Mouse (Mus musculus) G1E-ER4 (cell line): ENCODE results near the gene Itgam. TPM values are rescaled to one million over a fixed set of nuclear protein-coding genes. Genes with fewer than 3 reads are reported as not detected.

Experiments used
- GATA1 ChIP-seq: IDR thresholded peaks from one replicate; pipeline ENCODE4 v1.8.0; 2012; ENCODE audit warnings: low read length, inconsistent platforms
- polyA plus RNA-seq: library from polyadenylated mRNA; stranded (reverse); fragments of >175 nt; gene quantifications from 2 replicates; pipeline ENCODE4 v1.2.3, GENCODE M21; 2012

Gene Itgam
- polyA plus RNA-seq, 1 experiment: not detected

DNA sequence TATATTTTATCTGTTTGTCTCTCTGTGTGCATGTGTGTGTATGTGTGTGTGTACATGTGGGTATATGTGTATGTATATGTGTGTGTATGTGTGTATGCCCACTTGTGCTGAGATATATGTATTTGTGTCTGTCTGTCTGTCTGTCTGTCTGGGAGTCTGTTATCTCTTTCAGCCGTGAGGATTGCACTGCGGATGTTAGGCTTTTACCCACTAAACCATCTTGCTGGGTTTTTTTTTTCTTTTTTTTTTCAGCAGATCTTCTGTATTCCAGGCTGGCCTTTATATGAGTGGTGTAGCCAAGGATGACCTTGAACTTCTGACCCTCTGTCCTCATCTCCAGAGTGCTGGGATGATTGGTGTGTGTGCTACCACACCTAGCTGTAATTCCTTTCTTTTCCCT, 13.2 kb upstream of the Itgam start:
- no peak for TF ChIP-seq GATA1

DNA sequence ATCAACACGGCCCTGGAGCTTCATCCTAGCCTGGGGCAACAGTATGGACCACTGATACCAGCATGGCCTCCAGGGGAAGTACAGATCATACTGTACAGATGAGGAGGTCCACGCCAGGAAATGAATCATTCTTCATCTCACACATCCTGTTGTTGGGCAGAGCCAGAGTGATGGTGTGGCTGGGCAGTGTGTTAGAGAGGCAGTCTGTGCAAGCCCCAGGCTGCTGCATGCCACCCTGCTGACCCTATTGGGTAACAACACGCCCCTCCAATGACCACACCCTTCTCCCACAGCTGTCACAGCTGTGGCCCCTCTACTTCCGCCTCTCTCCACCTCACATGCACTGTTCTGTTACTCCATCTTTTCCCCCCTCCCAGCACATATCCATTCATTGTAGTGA, 11.7 kb upstream of the Itgam start:
- TF ChIP-seq GATA1: no peak

GRCm38 (mm10) chr7:128053061-128053460, 9.4 kb upstream of the Itgam start:
- no peak for TF ChIP-seq GATA1

- no peak for TF ChIP-seq GATA1
Measured at GRCm38 (mm10) chr7:128056917-128057444, 5.5 kb upstream of the Itgam start.

- no peak for TF ChIP-seq GATA1
Measured at GRCm38 (mm10) chr7:128057860-128058259, 4.6 kb upstream of the Itgam start.

- TF ChIP-seq GATA1: no peak
Measured at GRCm38 (mm10) chr7:128058576-128058975, 3.9 kb upstream of the Itgam start.

- TF ChIP-seq GATA1: no peak
Measured at GRCm38 (mm10) chr7:128059091-128059490, 3.3 kb upstream of the Itgam start.

GRCm38 (mm10) chr7:128063211-128063781, 856 bp downstream of the Itgam start:
- no peak for TF ChIP-seq GATA1

DNA sequence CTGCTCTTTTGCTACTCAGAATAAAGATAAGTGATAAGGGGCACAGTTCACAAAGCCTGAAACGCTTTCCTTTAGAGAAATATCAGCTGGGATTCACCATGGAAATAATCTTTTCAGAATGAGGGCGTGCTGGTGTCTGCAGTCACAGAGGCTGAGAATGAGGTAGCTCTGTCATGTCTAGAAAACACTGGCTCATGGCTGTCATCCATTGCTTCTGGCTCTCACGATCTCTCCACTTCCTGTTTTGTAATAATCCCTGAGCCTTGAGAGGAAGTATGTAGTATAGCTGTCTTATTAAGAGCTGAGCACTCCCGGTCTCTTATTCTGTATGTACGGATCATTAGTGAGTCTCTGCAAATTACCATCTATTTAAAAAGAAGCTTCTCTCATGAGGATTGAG, 3.1 kb downstream of the Itgam start:
- TF ChIP-seq GATA1: no peak

- no peak for TF ChIP-seq GATA1
Measured at GRCm38 (mm10) chr7:128067847-128068246, 5.4 kb downstream of the Itgam start.

- TF ChIP-seq GATA1: no peak
Measured at GRCm38 (mm10) chr7:128069844-128070243, 7.4 kb downstream of the Itgam start.

GRCm38 (mm10) chr7:128071816-128072215, 9.4 kb downstream of the Itgam start:
- TF ChIP-seq GATA1: no peak

- no peak for TF ChIP-seq GATA1
Measured at GRCm38 (mm10) chr7:128080012-128080411, 17.6 kb downstream of the Itgam start.

GRCm38 (mm10) chr7:128089141-128089540, 26.7 kb downstream of the Itgam start:
- no peak for TF ChIP-seq GATA1

GRCm38 (mm10) chr7:128098135-128098534, 35.7 kb downstream of the Itgam start:
- no peak for TF ChIP-seq GATA1

DNA sequence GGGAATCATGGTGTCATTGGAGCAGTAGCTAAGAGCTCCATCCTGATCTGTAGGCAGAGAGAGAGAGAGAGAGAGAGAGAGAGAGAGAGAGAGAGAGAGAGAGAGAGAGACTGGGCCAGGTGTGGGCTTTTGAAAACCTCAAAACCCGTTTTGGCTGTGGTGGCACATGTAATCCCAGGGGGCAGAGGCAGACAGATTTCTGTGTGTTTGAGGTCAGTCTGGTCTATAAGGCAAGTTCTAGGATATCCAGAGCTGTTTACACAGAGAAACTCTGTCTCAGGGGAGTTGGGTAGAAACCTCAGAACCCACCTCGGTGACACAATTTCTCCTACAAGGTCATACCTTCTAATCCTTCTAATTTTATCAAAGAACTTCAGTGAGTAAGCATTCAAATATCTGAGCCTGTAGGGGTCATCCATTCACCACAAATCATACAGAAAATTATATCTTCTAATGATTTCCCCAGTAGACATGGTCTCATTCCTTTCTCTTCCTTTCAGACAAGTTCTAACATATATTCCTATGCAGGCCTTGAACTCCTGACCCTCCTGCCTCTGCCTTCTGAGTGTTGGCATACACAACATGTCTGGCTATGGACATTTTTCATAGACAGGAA, 38.4 kb downstream of the Itgam start:
- TF ChIP-seq GATA1: no peak

DNA sequence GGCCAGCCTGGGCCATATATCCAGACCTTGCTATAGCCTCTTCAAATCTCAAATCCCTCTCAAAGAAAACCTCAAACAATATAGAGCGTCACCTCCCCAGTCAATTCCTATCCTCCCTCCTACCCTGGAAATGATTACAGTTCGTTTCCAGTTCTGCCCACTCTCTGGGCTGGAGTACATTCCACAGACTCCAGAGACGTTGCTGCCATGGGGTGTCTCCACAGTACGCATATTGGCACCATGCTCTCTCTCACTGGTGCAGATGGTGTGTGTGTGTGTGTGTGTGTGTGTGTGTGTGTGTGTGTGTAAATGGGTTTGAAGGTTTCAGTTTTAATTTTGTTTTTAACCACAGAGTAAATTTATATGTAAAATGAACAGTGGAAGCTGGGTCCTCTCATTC, 42.8 kb downstream of the Itgam start:
- TF ChIP-seq GATA1: no peak
